Mouse (Mus musculus) stomach, embryonic 14.5 days (tissue): ENCODE results near the gene Pik3cd. TPM values are rescaled to one million over a fixed set of nuclear protein-coding genes. Genes with fewer than 3 reads are reported as not detected.

Experiments used
- ATAC-seq: fragments of 200-750 bp; cut with Nextera tagmentation; 2 replicates; pipeline ENCODE4 v1.8.0; 2017; ENCODE audit warnings: low read depth, moderate TSS enrichment; ENCODE audit not compliant: insufficient number of reproducible peaks, insufficient read depth, low FRiP score
- H3K27ac ChIP-seq: fragments of 300-500 bp; sonication (generic); 2 replicates; pipeline ENCODE4 v1.5.1; 2014; ENCODE audit warnings: mild to moderate bottlenecking, low read length, moderate library complexity, mixed read lengths
- H3K27me3 ChIP-seq: fragments of 300-500 bp; sonication (generic); 2 replicates; pipeline ENCODE4 v1.6.1; 2014; ENCODE audit warnings: low read length, control low read depth, mixed read lengths; ENCODE audit not compliant: control insufficient read depth, insufficient read depth
- H3K36me3 ChIP-seq: fragments of 300-500 bp; sonication (generic); 2 replicates; pipeline ENCODE4 v1.6.1; 2014; ENCODE audit warnings: mild to moderate bottlenecking, control low read depth, low read length, moderate library complexity, mixed read lengths; ENCODE audit not compliant: control insufficient read depth, insufficient read depth
- H3K4me1 ChIP-seq: fragments of 300-500 bp; sonication (generic); 2 replicates; pipeline ENCODE4 v1.6.1; 2014; ENCODE audit warnings: low read length, control low read depth, mixed read lengths; ENCODE audit not compliant: control insufficient read depth, insufficient read depth
- H3K4me2 ChIP-seq: fragments of 300-500 bp; sonication (generic); replicated peaks from 2 replicates; pipeline ENCODE4 v1.6.1; 2014; ENCODE audit warnings: low read depth, low read length, control low read depth
- H3K4me3 ChIP-seq: fragments of 300-500 bp; sonication (generic); 2 replicates; pipeline ENCODE4 v1.5.1; 2014; ENCODE audit warnings: low read depth, low read length, control low read depth
- H3K9ac ChIP-seq: fragments of 300-500 bp; sonication (generic); replicated peaks from 2 replicates; pipeline ENCODE4 v1.6.1; 2014; ENCODE audit warnings: low read depth, mild to moderate bottlenecking, control low read depth, low read length, moderate library complexity, mixed read lengths
- H3K9me3 ChIP-seq: fragments of 300-500 bp; sonication (generic); 2 replicates; pipeline ENCODE4 v1.6.1; 2016; ENCODE audit warnings: low read depth, low read length, control low read depth; ENCODE audit not compliant: control insufficient read depth
- whole genome bisulfite sequencing: fragments of 180-500 bp; shearing (Covaris S2); extraction: QIAGEN DNeasy Blood & Tissue Kit; methylation state at CpG from one replicate; pipeline ENCODE4 v1.1.7; 2014; 5-methylcytosine and 5-hydroxymethylcytosine counted together
- polyA plus RNA-seq: library from polyadenylated mRNA; unstranded; fragments of >200 nt; fragmentation: Nextera tagmentation; extraction: Ambion mirVana; gene quantifications from 2 replicates; pipeline ENCODE4 v1.2.1, GENCODE M21; 2014

Pik3cd gene
- polyA plus RNA-seq, 1 experiment from 2014 or later: 4.8 TPM

DNA sequence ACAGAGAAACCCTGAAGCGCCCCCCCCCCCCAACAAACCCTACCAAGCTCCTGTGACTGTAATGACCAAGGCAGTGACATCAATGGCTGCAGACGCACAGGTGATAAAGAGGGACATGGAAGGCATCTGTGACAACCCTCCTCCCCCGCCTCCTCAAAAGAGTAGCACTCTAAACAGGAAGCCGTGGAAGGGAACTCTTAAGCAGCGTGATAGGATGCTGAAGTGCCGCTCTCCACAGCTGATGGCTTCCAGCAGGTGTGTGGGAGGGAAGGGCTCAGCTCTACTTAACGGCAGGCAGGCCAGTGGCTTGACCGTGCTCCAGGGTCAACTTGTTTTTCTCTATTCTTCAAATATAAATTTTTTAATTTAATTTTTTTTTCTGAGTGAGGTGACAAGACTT, 18.8 kb upstream of the Pik3cd start:
- no peaks in the 10 kb centered on the region for H3K9me3 ChIP-seq
- H3K27me3 ChIP-seq: no peaks in the 10 kb centered on the region
- H3K4me1 ChIP-seq: no peaks in the 10 kb centered on the region
- no peak for ATAC-seq
- 73% methylated on average over 8 of the region's 8 CpGs for WGBS
- H3K9ac ChIP-seq: no peak overlapping the region
- H3K27ac ChIP-seq: no peak overlapping the region
- no peak overlapping the region for H3K4me2 ChIP-seq
- no peak overlapping the region for H3K4me3 ChIP-seq
- H3K36me3 ChIP-seq: peaks cover 71% of the 10 kb centered on the region

DNA sequence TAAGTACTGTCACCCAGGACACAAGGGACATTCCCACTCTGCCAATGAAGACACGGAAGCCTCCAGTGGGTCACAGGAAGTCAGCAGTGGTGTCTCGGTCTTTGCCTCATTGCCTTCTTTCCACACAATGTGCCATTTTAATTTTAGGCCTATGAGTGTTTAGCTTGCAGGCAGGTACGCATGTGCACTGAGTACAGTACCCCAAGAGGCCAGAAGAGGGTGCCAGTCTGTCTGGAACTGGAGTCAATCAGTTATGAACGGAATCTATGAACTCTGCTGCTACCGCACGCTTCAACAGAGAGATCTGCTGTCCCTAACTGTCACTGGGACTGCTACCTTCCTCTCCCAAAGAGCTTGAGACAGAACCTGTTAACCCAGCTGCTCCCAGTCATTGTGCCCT, 17.3 kb upstream of the Pik3cd start:
- ATAC-seq: no peak

DNA sequence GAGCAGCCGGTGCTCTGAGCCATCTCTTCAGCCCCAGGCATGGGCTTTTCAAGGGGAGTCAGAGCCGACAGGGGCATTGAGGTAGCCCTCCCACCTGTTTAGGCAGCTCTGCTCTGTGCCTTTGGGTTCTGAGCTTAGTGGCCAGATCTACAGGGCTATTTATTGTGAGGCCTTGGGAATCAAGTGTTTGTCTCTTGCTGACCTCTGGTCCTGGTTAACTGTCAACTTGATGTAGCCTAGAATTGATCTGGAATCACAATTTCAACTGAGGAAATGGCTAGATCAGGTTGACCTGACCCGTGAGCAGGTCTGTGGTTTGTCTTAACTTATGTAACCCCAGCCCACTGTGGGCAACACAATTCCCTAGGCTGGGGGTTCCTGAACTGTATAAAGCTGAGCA, 12.2 kb upstream of the Pik3cd start:
- no peaks in the 10 kb centered on the region for H3K9me3 ChIP-seq
- no peak for ATAC-seq
- no peak overlapping the region for H3K27ac ChIP-seq
- no peaks in the 10 kb centered on the region for H3K27me3 ChIP-seq
- no peak overlapping the region for H3K9ac ChIP-seq
- peaks cover 41% of the 10 kb centered on the region for H3K36me3 ChIP-seq
- no peak overlapping the region for H3K4me3 ChIP-seq
- no peak overlapping the region for H3K4me2 ChIP-seq
- WGBS: 71% methylated on average over 3 of the region's 3 CpGs
- H3K4me1 ChIP-seq: no peaks in the 10 kb centered on the region

More for the DNA sequence above, 17.3 kb upstream of the Pik3cd start:
- Histone ChIP-seq H3K36me3 (peaks cover 71% of the 10 kb centered on the region), H3K4me1 (no peaks in the 10 kb centered on the region), H3K4me2 (no peak overlapping the region), H3K4me3 (no peak overlapping the region), H3K9me3 (no peaks in the 10 kb centered on the region), H3K27me3 (no peaks in the 10 kb centered on the region), H3K27ac (no peak overlapping the region), H3K9ac (no peak overlapping the region)
- 82% methylated on average over 6 of the region's 6 CpGs for WGBS

DNA sequence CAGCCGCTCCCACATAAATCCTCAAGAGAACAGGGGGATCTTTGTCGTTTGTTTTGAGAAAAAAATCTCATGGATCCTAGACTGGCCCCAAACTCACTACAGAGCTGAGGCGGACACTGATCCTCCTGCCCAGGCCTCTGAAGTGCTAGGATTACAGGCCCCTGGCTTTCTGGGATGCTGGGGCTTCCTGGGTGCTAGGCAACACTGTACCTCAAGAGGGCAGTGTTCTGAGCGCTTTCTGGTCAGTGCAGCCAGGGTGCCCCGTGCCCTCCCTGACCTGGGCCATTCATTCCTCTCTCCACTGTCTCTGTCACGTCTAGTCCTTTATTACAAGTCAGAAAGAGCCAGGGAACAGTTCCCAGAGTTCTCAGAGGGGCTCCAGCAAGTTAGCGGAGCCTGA, 9.6 kb upstream of the Pik3cd start:
- no peak for ATAC-seq
- no peak overlapping the region for H3K4me2 ChIP-seq
- no peaks in the 10 kb centered on the region for H3K4me1 ChIP-seq
- no peaks in the 10 kb centered on the region for H3K9me3 ChIP-seq
- no peak overlapping the region for H3K4me3 ChIP-seq
- no peak overlapping the region for H3K9ac ChIP-seq
- 25% methylated on average over 7 of the region's 7 CpGs for WGBS
- H3K27me3 ChIP-seq: no peaks in the 10 kb centered on the region
- H3K36me3 ChIP-seq: peaks cover 17% of the 10 kb centered on the region
- H3K27ac ChIP-seq: no peak overlapping the region

DNA sequence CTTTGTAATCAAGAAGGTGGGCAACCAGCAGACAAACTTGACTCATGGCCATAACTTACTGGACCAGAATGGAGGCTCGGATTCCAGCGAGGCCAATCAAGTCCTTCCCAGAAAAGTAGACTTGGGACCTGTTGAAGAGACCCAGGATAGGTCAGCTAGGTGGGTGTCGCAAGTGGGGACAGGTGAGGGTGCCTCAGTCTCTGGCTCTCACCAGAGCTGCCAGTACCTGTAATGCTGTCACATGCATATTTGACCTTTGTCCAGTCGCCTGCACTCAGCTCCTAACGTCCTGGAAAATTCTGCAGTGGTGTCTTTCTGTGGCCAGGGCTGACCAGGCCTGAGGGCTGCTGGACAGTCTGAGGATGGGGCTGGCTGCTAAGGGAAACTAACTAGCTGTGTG, 9.1 kb upstream of the Pik3cd start:
- ATAC-seq: no peak
- Histone ChIP-seq H3K27ac (no peak overlapping the region), H3K27me3 (no peaks in the 10 kb centered on the region), H3K9me3 (no peaks in the 10 kb centered on the region), H3K4me2 (no peak overlapping the region), H3K4me1 (no peaks in the 10 kb centered on the region), H3K36me3 (peaks cover 12% of the 10 kb centered on the region), H3K4me3 (no peak overlapping the region), H3K9ac (no peak overlapping the region)
- 86% methylated on average over 5 of the region's 5 CpGs for WGBS

DNA sequence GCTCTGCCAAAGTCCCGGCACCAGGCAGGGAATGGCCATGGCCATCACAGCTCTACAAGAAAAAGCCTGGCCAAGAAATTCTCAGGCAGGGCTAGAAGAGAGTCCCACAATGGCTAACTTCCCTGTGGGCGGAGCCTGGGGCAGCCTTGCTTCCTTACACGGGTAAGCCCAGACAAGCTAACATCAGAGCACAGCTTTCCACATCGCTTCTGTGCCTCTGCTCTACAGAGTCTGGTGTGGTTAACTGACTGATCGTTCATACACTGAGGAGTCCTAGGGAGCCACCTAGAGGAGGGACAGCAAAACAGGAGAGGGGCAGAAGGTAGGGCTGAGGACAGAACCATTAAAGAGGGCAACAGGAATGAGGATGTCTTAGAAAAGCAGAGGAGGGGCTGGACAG, 8.1 kb upstream of the Pik3cd start:
- 17% methylated on average over 5 of the region's 5 CpGs for WGBS
- H3K9ac ChIP-seq: no peak overlapping the region
- no peaks in the 10 kb centered on the region for H3K4me1 ChIP-seq
- H3K36me3 ChIP-seq: peaks cover 4% of the 10 kb centered on the region; the same call in 1 of the 2 replicates
- H3K9me3 ChIP-seq: no peaks in the 10 kb centered on the region
- H3K27me3 ChIP-seq: no peaks in the 10 kb centered on the region
- peak; percentile 67 for ATAC-seq
- H3K4me3 ChIP-seq: no peak overlapping the region
- no peak overlapping the region for H3K4me2 ChIP-seq
- H3K27ac ChIP-seq: no peak overlapping the region

DNA sequence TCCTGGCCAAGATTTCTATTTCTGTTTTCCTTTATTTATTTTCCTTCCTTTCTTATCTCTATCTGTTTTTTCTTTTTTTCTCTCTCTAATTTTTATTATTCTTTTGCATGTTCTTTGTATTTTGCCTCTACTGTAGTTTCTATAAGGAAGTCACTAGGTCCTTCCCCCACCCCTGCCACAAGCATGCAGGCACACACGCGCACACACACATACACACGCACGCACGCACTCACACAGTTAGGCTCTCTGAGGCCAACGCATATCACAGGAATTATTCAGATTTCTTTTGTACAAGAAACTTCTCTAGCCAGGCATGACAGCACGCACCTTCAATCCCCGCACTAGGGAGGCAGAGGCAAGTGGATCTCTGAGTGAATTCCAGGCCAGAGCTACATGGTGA, 3.6 kb upstream of the Pik3cd start:
- WGBS: 87% methylated on average over 8 of the region's 8 CpGs
- Histone ChIP-seq H3K27ac (no peak overlapping the region), H3K9ac (no peak overlapping the region), H3K4me1 (no peaks in the 10 kb centered on the region), H3K4me3 (no peak overlapping the region), H3K36me3 (no peaks in the 10 kb centered on the region), H3K27me3 (no peaks in the 10 kb centered on the region), H3K4me2 (no peak overlapping the region), H3K9me3 (no peaks in the 10 kb centered on the region)
- ATAC-seq: no peak

DNA sequence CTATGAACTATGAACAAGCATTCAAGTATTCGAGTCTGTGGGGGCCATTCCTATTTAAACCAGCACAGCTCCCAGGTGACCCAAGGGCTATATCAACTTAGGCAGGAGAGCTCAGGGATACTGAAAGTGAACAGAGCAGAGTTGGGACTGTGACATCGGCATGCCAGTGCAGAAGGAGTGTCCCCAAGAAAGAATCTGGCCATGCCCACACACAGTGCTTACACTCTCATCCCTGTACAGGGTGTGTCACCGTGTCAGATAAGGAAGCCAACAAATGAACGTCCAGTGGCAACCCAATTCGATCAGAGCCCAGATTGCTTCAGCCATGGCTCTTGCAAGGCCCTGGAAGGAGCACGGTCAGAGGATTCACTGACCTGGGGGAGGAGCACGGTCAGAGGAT, 2.9 kb upstream of the Pik3cd start:
- H3K9me3 ChIP-seq: no peaks in the 10 kb centered on the region
- no peak for ATAC-seq
- H3K9ac ChIP-seq: no peak overlapping the region
- H3K4me1 ChIP-seq: no peaks in the 10 kb centered on the region
- no peak overlapping the region for H3K27ac ChIP-seq
- WGBS: 55% methylated on average over 7 of the region's 7 CpGs
- H3K27me3 ChIP-seq: no peaks in the 10 kb centered on the region
- no peak overlapping the region for H3K4me2 ChIP-seq
- no peaks in the 10 kb centered on the region for H3K36me3 ChIP-seq
- H3K4me3 ChIP-seq: no peak overlapping the region

DNA sequence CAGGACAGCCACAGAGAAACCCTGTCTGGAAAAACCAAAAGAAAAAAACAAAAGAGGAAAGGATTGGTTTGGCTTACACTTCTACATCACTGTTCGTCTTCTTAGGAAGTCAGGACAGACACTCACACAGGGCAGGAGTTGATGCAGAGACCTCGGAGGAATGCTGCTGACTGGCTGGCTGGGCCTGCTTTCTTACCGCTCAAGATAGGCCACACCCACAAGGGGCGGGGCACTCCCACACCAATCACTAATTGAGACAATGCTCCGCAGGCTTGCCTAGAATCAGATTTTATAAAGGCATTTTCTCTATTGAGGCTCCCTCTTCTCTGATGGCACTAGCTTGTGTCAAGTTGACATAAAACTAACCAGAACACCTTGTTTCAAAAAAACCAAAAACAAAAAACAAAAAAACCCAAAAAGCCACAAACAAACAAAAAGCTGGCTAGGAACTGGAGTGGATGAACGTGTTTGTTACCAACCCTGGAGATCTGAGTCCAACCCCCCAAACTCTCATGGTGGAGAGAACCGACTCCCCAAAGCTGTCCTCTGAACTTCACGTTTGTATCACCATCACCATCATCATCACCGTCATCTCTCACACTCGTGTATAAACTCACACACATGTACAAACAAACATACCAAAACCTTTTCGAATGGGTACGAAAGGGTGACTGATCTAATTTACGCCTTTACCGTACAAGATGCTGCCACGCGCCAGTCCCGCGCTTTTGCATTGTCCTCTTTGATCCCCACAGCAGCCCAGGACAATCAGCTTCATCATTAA, 753 bp downstream of the Pik3cd start:
- Histone ChIP-seq H3K4me1 (0 out of 2 replicates have a peak, but pooled peaks cover 4% of the 10 kb centered on the region), H3K9ac (no peak overlapping the region), H3K36me3 (no peaks in the 10 kb centered on the region), H3K4me2 (no peak overlapping the region), H3K27me3 (0 out of 2 replicates have a peak, but pooled peaks cover 4% of the 10 kb centered on the region), H3K4me3 (no peak overlapping the region), H3K27ac (no peak overlapping the region), H3K9me3 (no peaks in the 10 kb centered on the region)
- ATAC-seq: no peak
- 61% methylated on average over 18 of the region's 18 CpGs for WGBS
